Mouse (Mus musculus): ENCODE results near the gene Gprin2.

- TF ChIP-seq CTCF (IDR thresholded peaks at IDR 0.05; ENCODE audit: control insufficient read depth, insufficient read depth, insufficient read length) (no peak), USF1 (IDR thresholded peaks at IDR 0.05; ENCODE audit: low read depth) (no peak), MYOG (IDR thresholded peaks at IDR 0.05; ENCODE audit: control insufficient read depth, extremely low read depth, insufficient read length) (no peak), CEBPB (IDR thresholded peaks at IDR 0.05; ENCODE audit: low read depth) (no peak)
Measured at GRCm38 (mm10) chr14:34232866-34233680, 31.6 kb upstream of the Gprin2 start.

Data from C2C12 (cell line).